Mouse (Mus musculus) neural tube, embryonic 10.5 days (tissue): ENCODE measurements around the gene Hmgb1.

Experiments used
- DNase-seq: peaks from one replicate; pipeline ENCODE4 v3.0.0-alpha.2; 2017; ENCODE audit warnings: low spot score; ENCODE audit errors: extremely low spot score

Hmgb1 gene

GRCm38 (mm10) chr5:149062833-149063232 lies 121.5 kb downstream of the Hmgb1 start:
- DNase-seq: no peak

- no peak for DNase-seq
These were observed 130.7 kb downstream of the Hmgb1 start for GRCm38 (mm10) chr5:149053352-149054168.

GRCm38 (mm10) chr5:149052421-149053338 lies 131.6 kb downstream of the Hmgb1 start:
- peak; percentile 99 for DNase-seq

GRCm38 (mm10) chr5:149051571-149052420 lies 132.5 kb downstream of the Hmgb1 start:
- DNase-seq: peak; percentile 81

GRCm38 (mm10) chr5:149051194-149051570 lies 133.1 kb downstream of the Hmgb1 start:
- peak; percentile 49 for DNase-seq

GRCm38 (mm10) chr5:149050588-149051160 lies 133.6 kb downstream of the Hmgb1 start:
- no peak for DNase-seq

GRCm38 (mm10) chr5:149049435-149049834 lies 134.9 kb downstream of the Hmgb1 start:
- no peak for DNase-seq

DNA sequence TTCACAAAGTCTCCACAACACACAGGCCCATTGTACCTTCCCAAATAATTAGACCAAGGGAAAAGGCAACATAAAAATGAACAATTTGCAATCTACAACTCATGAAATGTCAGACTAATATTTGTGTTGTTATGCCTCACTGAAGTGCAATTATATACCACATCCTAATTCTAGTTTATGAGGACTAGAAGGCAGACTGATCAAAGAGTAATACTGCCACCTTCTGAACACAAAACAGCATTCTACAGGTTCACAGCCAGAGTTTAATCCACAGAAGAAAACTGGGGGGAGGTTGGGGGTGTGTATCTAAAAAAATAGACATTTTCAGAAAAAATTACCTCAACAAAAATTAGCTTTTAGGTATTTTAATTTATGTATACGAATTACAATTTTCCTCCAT lies 135.3 kb downstream of the Hmgb1 start:
- no peak for DNase-seq

- no peak for DNase-seq
These were observed 137.6 kb downstream of the Hmgb1 start for GRCm38 (mm10) chr5:149046650-149047049.

DNA sequence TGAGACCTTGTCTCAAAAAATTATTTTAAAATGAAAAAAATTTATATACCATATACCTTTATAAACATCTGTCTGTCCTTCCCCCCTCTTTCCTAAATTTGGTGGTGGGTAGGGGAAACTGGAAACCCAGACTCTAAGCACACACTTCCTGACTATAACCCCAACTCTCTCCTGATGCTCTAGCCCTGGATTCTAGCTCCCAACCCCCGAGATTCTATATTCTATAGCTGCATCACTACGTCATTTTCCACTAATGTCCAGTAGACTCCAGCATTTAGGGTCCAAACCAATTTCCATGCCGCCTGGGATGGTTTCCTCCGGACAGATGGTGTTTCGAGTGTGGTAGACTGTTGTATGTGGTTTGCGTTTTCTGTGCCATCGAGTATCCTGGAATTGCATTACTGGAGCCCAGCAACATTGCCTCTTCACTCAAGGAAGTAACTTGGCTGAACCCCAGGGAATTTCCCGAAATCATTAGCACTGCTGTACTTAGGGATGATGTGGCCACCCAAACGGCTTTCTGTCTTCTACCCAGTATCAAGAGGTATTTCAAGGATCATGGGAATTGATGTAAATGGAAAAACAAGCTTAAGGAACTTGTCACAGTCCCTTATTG lies 138.7 kb downstream of the Hmgb1 start:
- no peak for DNase-seq

- DNase-seq: no peak
These were observed 139.2 kb downstream of the Hmgb1 start for GRCm38 (mm10) chr5:149045054-149045453.

- no peak for DNase-seq
These were observed 140.2 kb downstream of the Hmgb1 start for GRCm38 (mm10) chr5:149044067-149044466.

- no peak for DNase-seq
These were observed 141.0 kb downstream of the Hmgb1 start for GRCm38 (mm10) chr5:149043240-149043639.

GRCm38 (mm10) chr5:149039825-149040224 lies 144.5 kb downstream of the Hmgb1 start:
- no peak for DNase-seq

DNA sequence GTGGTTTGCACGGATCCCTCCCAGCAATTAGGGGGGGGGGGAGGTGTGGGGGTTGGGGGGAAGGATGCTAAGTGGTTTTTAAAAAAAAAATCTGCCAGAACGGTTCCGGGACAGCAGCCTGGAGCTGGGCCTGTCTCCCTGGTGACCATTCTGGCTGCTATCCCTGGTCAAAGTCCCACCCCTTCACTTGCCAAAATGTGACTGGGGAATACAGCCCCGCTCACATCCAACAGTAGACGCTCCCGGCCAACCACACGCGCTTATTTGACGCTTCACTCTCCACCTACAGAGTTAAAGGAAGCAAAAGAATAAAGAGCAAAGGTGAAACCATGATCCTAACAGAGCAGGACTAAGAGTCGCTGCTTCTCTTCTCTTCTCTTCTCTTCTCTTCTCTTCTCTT lies 146.6 kb downstream of the Hmgb1 start:
- DNase-seq: no peak

DNA sequence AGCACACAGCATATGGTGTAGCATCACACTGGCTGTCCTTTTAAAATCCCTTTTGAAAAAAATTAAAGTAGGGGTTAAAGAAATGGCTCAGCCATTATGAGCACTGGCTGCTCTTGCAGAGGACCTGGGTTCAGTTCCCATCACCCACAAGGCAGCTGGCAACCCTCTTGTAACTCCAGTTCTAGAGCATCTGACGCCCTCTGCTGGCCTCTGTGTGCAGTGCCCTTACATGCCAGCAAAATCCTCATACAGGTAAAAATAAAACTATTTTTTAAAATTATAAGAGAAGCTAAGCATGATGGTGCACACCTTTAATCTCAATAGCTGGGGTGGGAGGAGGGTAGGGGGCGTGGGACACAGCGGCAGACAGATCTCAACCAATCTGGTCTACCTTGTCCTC lies 147.4 kb downstream of the Hmgb1 start:
- no peak for DNase-seq

DNA sequence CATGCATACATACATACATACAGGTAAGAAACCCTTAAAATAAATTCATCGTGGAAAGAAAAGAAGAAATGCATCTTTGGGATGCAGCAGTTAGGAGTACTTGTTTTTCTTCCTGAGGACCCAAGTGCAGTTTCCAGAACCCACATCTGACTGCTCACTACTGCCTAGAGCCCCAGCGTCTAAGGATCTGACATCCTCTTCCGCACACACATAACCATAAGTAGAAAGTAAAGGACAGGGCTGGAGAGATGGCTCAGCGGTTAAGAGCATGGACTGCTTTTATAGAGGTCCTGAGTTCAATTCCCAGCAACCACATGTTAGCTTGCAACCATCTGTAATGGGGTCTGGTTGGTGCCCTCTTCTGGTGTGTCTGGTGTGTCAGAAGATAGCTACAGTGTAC lies 151.9 kb downstream of the Hmgb1 start:
- no peak for DNase-seq

- peak; percentile 66 for DNase-seq
These were observed 153.0 kb downstream of the Hmgb1 start for GRCm38 (mm10) chr5:149031199-149031750.

DNA sequence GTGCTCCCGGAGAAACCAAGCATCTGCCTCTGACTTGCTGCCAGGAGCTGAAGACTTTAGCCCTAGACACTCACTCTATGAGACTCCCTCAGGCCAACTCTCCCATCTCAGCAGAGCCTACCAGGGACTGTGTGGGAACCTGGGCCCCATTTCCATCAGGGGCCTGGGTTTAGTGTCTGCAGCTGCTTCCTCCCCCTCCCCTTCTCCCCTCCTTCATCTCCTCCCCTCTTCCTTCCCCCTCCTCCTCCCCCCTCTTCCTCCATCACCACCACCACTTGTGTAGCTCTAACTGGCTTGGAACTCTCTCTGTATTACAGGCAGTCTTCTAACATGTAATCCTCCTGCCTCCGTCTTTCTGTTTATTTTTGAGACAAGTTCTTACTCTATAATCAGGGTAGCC lies 154.2 kb downstream of the Hmgb1 start:
- no peak for DNase-seq

- DNase-seq: no peak
These were observed 155.9 kb downstream of the Hmgb1 start for GRCm38 (mm10) chr5:149028394-149028793.
